Mouse (Mus musculus): Measurements from ENCODE around the gene Gm4187. TPM values are rescaled to one million over a fixed set of nuclear protein-coding genes. Genes with fewer than 3 reads are reported as not detected.
"Not testable (repeated sequence)": the region's sequence is repeated elsewhere in the genome, so short reads cannot be mapped to it uniquely, and the experiment has no call there.

The Gm4187 gene
- not detected in 2 replicates for polyA plus RNA-seq (2015; fragmentation: Nextera tagmentation; extraction: Ambion mirVana)

GRCm38 (mm10) chr7:22329617-22330016 is at the start of gene Gm4187:
Gm4187 (minus strand) TSS chr7:22329717.
- H3K4me1 ChIP-seq (replicated peaks); H3K4me3 ChIP-seq; ATAC-seq (ENCODE audit: low FRiP score, low read depth); H3K36me3 ChIP-seq; H3K27me3 ChIP-seq; H3K4me2 ChIP-seq; H3K27ac ChIP-seq (replicated peaks); H3K9ac ChIP-seq; H3K9me3 ChIP-seq: not testable (repeated sequence)
- WGBS = no CpG with 5 or more reads among the region's 2 CpGs

GRCm38 (mm10) chr7:22370939-22371338 is 41.4 kb upstream of the Gm4187 start, which contains the start of gene Gm8660:
Gm8660 (minus strand) TSS chr7:22371039.
- not testable (repeated sequence) for H3K4me2 ChIP-seq; H3K36me3 ChIP-seq; H3K27me3 ChIP-seq; H3K9me3 ChIP-seq; H3K27ac ChIP-seq (replicated peaks); H3K4me1 ChIP-seq (replicated peaks); ATAC-seq (ENCODE audit: low FRiP score, low read depth); H3K4me3 ChIP-seq; H3K9ac ChIP-seq
- WGBS = no CpG with 5 or more reads among the region's 1 CpGs

Other genes with a start within 250 kb of the Gm4187 start
- not detected in 2 replicates for gene Gm16451, start 211.5 kb downstream of the Gm4187 start, polyA plus RNA-seq (2015; fragmentation: Nextera tagmentation; extraction: Ambion mirVana)
- not detected in 2 replicates for gene Gm10666, start 195.0 kb downstream of the Gm4187 start, polyA plus RNA-seq (2015; fragmentation: Nextera tagmentation; extraction: Ambion mirVana)
- gene Vmn1r142, start 165.7 kb downstream of the Gm4187 start, polyA plus RNA-seq (2015; fragmentation: Nextera tagmentation; extraction: Ambion mirVana) = not detected in 2 replicates
- not detected in 2 replicates for gene Vmn1r143, start 140.3 kb downstream of the Gm4187 start, polyA plus RNA-seq (2015; fragmentation: Nextera tagmentation; extraction: Ambion mirVana)
- gene Gm8653, start 128.5 kb downstream of the Gm4187 start, polyA plus RNA-seq (2015; fragmentation: Nextera tagmentation; extraction: Ambion mirVana) = not detected in 2 replicates
- gene Gm8453, start 100.2 kb downstream of the Gm4187 start, polyA plus RNA-seq (2015; fragmentation: Nextera tagmentation; extraction: Ambion mirVana) = not detected in 2 replicates
- gene Gm8660, start 41.3 kb upstream of the Gm4187 start, polyA plus RNA-seq (2015; fragmentation: Nextera tagmentation; extraction: Ambion mirVana) = not detected in 2 replicates
- not detected in 2 replicates for gene Vmn1r148, start 83.9 kb upstream of the Gm4187 start, polyA plus RNA-seq (2015; fragmentation: Nextera tagmentation; extraction: Ambion mirVana)
- not detected in 2 replicates for gene Vmn1r149, start 108.5 kb upstream of the Gm4187 start, polyA plus RNA-seq (2015; fragmentation: Nextera tagmentation; extraction: Ambion mirVana)
- not detected in 2 replicates for gene Gm10665, start 134.4 kb upstream of the Gm4187 start, polyA plus RNA-seq (2015; fragmentation: Nextera tagmentation; extraction: Ambion mirVana)
- not detected in 2 replicates for gene Vmn1r151, start 170.0 kb upstream of the Gm4187 start, polyA plus RNA-seq (2015; fragmentation: Nextera tagmentation; extraction: Ambion mirVana)
- gene Vmn1r152, start 193.2 kb upstream of the Gm4187 start, polyA plus RNA-seq (2015; fragmentation: Nextera tagmentation; extraction: Ambion mirVana) = not detected in 2 replicates
- gene Gm8677, start 205.2 kb upstream of the Gm4187 start, polyA plus RNA-seq (2015; fragmentation: Nextera tagmentation; extraction: Ambion mirVana) = not detected in 2 replicates
- gene Gm4201, start 235.6 kb upstream of the Gm4187 start, polyA plus RNA-seq (2015; fragmentation: Nextera tagmentation; extraction: Ambion mirVana) = not detected in 2 replicates